In genomic region chr2:119327102-119327480, GRCm38 (mm10) we compare ENCODE assay signal across 8 mouse cellular contexts. TPM values are rescaled to one million over a fixed set of nuclear protein-coding genes. Genes with fewer than 3 reads are reported as not detected.
DNase-seq lines count a peak whose midpoint lies in the region; ATAC-seq and TF ChIP-seq lines count a peak whose summit lies in the region.

No protein-coding gene starts in this region.

- under 1% methylated on average over 30 of the region's 30 CpGs for WGBS in heart, adult 2 months

- intact Hi-C loops in heart, adult 2 months (cut with DNase I): loop anchor here (1.0 to 2.0 kb wide), 3 partner anchors 9 to 27 kb away; no protein-coding TSS in a partner anchor

- peak; percentile 52 for TF ChIP-seq POLR2A in heart, adult 2 months (IDR thresholded peaks at IDR 0.05; ENCODE audit: insufficient read depth, low read depth, low read length)

- TF ChIP-seq EP300 in heart, adult 2 months (IDR thresholded peaks at IDR 0.05; ENCODE audit: insufficient read depth, low read depth, low read length): peak; percentile 87; the same call in 1 of the 2 replicates

- DNase-seq in cerebellum, adult 11 months: peak; percentile 57
- peak; percentile 93 for DNase-seq in cerebellum, postnatal 10 days
- DNase-seq in heart, adult 2 months: peak; percentile 77 to 87
- DNase-seq in kidney, adult 11 months: peak; percentile 72
- peak; percentile 69 to 80 for DNase-seq in lung, adult 18-20 months
- peak; percentile 49 for DNase-seq in retina, postnatal 7 days (ENCODE audit: low read depth, low spot score)

- peaks cover 4% of the 10 kb centered on the region; the same call in 1 of the 2 replicates for H3K36me3 ChIP-seq in heart, adult 2 months (ENCODE audit: control insufficient read depth, insufficient read depth, low read length)

- peak overlapping the region; percentile 77 for H3K9ac ChIP-seq in heart, adult 2 months (ENCODE audit: low read depth, low read length)

- no peak for ATAC-seq in cerebellum, adult (ENCODE audit: insufficient number of reproducible peaks, low FRiP score, low TSS enrichment)
- no peak for ATAC-seq in inflammation-experienced regulatory T-cells, adult 6 months

- H3K79me2 ChIP-seq in heart, adult 2 months (replicated peaks; ENCODE audit: control insufficient read depth, insufficient read depth, low read length): peaks cover 2% of the 10 kb centered on the region; the same call in 1 of the 2 replicates

- peaks cover 6% of the 10 kb centered on the region; the same call in 1 of the 2 replicates for H3K27me3 ChIP-seq in heart, adult 2 months (ENCODE audit: control insufficient read depth, insufficient read depth, low read length)

- peak; percentile 63 for TF ChIP-seq CTCF in heart, adult 2 months (IDR thresholded peaks at IDR 0.05)

- H3K4me1 ChIP-seq in heart, adult 2 months (ENCODE audit: control insufficient read depth, insufficient read depth, low read length): peaks cover 7% of the 10 kb centered on the region

- peak overlapping the region; percentile 81 for H3K4me3 ChIP-seq in heart, adult 2 months

- peak overlapping the region; percentile 94 for H3K27ac ChIP-seq in heart, adult 2 months

RNA-seq across cellular contexts. Expression of gene Dll4, which starts 1.5 kb away (rescaled TPM):
- 10 to 100 TPM; 13.7 to 15.8 TPM for total RNA-seq in heart, adult 2 months (2021)
- polyA plus RNA-seq in heart, adult 2 months (2012; rRNA removed): 22.0 and 35.8 TPM in 2 replicates
- polyA plus RNA-seq in inflammation-experienced regulatory T-cells, adult 6 months (2017; shearing (Covaris generic)): not detected

RNA-seq across cellular contexts. Expression of gene Chac1, which starts 23.9 kb away (rescaled TPM):
- 10 to 100 TPM in 1 of 2 experiments, 1 to 10 TPM in 1; 5.6 to 13.7 TPM for total RNA-seq in heart, adult 2 months (2021)
- polyA plus RNA-seq in heart, adult 2 months (2012; rRNA removed): 6.2 and 8.1 TPM in 2 replicates
- not detected for polyA plus RNA-seq in inflammation-experienced regulatory T-cells, adult 6 months (2017; shearing (Covaris generic))

RNA-seq across cellular contexts. Expression of gene Vps18, which starts 38.6 kb away (rescaled TPM):
- total RNA-seq in heart, adult 2 months (2021): 10 to 100 TPM; 12.2 TPM
- polyA plus RNA-seq in heart, adult 2 months (2012; rRNA removed): 10.2 and 12.6 TPM in 2 replicates
- 1 to 10 TPM; 5.5 to 6.1 (median 5.9) TPM for polyA plus RNA-seq in inflammation-experienced regulatory T-cells, adult 6 months (2017; shearing (Covaris generic))

RNA-seq across cellular contexts. Expression of gene Rhov, which starts 56.0 kb away (rescaled TPM):
- total RNA-seq in heart, adult 2 months (2021): not detected
- 0.12 TPM in 1 of 2 replicates, not detected in the other for polyA plus RNA-seq in heart, adult 2 months (2012; rRNA removed)
- under 1 TPM in 1 of 3 experiments, not detected in 2; 0.57 TPM for polyA plus RNA-seq in inflammation-experienced regulatory T-cells, adult 6 months (2017; shearing (Covaris generic))

Comparison
In these comparisons a context has a peak if more than half of its experiments do, and no peak if none do; other contexts are left out.
1. RNA of gene Dll4, which starts 1.5 kb away (polyA plus RNA-seq): 22.0 to 35.8 TPM in heart, adult 2 months; not detected in inflammation-experienced regulatory T-cells, adult 6 months; every median in the first group is over 10 times any median in the second.
2. Peak in every context shown above with its lines, with median percentiles within 50 percentile points of each other: DNase-seq.